Mouse (Mus musculus) gastrocnemius, postnatal 14 days (tissue): ENCODE data around the gene Sp140. TPM values are rescaled to one million over a fixed set of nuclear protein-coding genes. Genes with fewer than 3 reads are reported as not detected.
A peak's percentile ranks its signal among the peaks of the same experiment; 100 is the strongest.
"Not testable (repeated sequence)": the region's sequence is repeated elsewhere in the genome, so short reads cannot be mapped to it uniquely, and the experiment has no call there.

Source experiments
- DNase-seq: peaks from one replicate; pipeline ENCODE4 v3.0.0; 2021; ENCODE audit warnings: mixed read lengths
- intact Hi-C: fragments of 180-260 bp; cut with DNase I; formaldehyde crosslinking; loops from one replicate; pipeline ENCODE4 v1.15.1; 2025; ENCODE audit warnings: low total_unique reads
- long read RNA-seq, 2 experiments: library from polyadenylated mRNA; stranded (forward); transcript quantifications; one replicate each; pipeline ENCODE4 v2.0.0; 2021
- total RNA-seq, 2 experiments: library from RNA; stranded (reverse); gene quantifications; 2 replicates each; pipeline ENCODE4 v1.2.3; 2021

The Sp140 gene
- total RNA-seq, result 1 to 10 TPM in 1 of 2 experiments, under 1 TPM in 1; 0.58 to 1.2 TPM
- long read RNA-seq, experiment 1, partial matches to known transcripts, result 0 of 1 reads
- long read RNA-seq, experiment 1, other reads (novel, unspliced or antisense), result 1 of 1 reads
- long read RNA-seq, experiment 2, partial matches to known transcripts, result 0 of 1 reads
- long read RNA-seq, experiment 2, other reads (novel, unspliced or antisense), result 1 of 1 reads

DNA sequence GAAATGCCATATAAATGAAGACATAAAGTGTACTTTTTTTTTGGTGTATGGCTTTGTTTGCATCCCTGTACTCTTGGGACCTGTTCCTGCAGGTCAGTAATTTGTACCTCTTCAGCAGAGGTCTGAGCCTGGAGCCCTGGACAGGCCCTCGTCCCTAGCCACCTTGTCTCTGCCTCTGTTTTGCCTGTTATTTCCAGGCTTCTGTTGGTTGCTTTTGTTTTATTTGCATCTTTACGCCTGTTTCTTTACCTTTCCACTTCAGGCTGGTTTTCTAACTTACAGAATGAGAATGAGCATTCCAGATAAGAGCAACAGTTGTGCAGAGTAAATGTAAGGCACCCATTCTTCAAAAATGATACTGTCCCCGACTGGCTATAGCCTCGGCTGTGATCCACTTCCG lies at the start of gene Sp140:
Sp140 (plus strand) TSS at position 301 of the 400 bp plus-strand sequence.
- intact Hi-C loops, DNase-seq: not testable (repeated sequence)

DNA sequence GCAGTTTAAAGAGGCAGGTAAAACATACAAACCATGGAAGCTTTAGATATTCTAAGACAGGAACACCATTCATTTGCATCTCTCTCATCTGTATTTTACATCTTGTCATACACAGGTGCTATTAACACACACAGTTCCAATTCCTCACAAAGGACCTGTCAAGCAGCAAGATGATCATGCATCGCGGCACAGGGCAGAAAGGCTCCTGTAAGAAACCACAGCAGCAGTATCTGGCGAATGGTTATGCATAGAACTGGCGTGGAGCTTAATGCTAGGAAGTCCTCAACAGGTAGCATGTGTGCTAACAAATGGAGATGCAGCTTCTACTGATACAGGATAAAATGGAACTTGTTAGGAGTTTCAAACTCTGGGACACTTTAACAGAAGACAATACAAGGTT lies 44.9 kb upstream of the Sp140 start:
- peak; percentile 7 for DNase-seq
- intact Hi-C loops, result not testable (repeated sequence)

GRCm38 (mm10) chr1:85573554-85573953 lies 26.6 kb upstream of the Sp140 start:
- intact Hi-C loops, DNase-seq: not testable (repeated sequence)

DNA sequence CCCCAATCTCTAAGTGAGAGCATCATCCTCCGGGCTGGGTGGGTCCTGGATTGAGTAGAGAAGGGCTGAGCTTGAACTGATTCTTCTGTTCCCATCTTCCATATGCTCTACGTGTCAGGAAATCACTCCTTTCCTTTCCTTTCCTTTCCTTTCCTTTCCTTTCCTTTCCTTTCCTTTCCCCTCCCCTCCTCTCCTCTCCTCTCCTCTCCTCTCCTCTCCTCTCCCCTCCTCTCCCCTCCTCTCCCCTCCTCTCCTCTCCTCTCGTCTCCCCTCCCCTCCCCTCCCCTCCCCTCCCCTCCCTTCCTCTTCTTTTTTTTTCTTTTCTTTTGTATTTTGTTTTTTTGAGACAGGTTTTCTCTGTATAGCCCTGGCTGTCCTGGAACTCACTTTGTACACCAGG lies 24.8 kb upstream of the Sp140 start, which contains the start of gene G530012D18Rik:
G530012D18Rik (plus strand) TSS at position 301 of the 400 bp plus-strand sequence.
- DNase-seq, intact Hi-C loops: not testable (repeated sequence)

GRCm38 (mm10) chr1:85578372-85579010 lies 21.7 kb upstream of the Sp140 start:
- DNase-seq, intact Hi-C loops: not testable (repeated sequence)

DNA sequence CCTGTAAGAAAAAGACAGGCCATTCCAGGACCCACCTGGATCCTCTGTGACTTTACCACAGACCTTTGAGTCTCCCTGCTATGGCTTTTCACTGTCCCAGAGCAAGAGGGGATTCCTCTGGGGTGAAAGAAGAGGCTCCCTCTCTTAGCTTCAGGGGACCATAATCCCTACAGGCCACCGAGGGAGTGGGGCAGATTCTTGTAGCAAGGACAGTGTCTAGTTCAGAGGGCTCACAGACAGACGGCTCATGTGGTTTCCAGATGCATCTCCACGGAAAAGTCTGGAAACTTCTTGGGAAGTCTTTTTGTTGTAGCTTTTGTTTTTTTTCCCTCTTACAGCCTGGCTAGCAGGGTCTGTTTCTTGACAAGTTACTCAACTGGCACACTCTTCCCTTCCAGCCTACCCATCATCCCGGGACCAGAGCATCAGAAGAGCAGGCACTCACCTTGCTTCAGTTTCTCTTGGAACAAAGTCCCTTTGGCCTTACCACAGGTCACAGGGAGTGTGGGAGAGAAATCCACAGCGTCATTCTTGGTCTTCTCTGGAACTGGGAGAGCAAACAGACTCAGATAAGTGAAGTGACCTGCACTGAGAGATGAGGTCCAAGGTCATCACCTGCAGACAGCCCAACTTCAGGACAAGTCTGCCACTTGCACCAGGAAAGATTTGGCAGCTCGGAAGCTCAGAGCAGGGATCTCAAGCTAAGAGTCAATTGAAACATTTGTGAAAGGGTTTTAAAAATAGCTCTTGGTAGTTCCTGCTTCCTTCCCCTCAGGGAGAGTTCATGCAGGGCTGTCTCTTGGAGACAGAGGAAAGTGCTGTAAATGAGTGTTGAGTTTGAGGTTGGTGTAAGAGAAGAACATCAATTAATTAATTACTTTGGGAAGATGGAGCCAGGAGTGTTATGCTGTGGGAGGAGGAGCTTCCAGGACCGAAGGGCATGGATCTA lies 20.7 kb upstream of the Sp140 start:
- intact Hi-C loops, result not testable (repeated sequence)

DNA sequence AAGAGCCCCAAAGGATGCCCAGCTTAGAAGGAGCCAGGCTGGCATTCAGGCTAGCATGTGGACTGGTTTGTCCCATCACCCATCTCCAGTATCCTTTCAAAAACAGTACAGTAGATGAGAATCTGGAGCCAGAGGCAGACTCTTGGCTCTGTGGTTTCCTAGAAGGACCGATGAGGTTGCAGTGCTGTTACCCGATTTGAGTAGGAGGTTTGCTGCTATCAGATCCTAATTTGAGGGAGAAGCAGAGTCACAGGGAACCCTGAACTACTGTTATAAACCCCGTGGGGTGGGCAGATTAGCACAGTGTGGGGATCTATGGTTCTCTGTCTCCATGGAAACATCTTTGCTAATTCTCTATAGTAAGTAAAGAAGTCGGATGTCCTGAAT lies 20.0 kb upstream of the Sp140 start:
- DNase-seq, intact Hi-C loops: not testable (repeated sequence)

More for the DNA sequence above, 20.7 kb upstream of the Sp140 start:
- DNase-seq, result not testable (repeated sequence)

- DNase-seq, intact Hi-C loops: not testable (repeated sequence)
These were observed 19.6 kb upstream of the Sp140 start for GRCm38 (mm10) chr1:85580578-85580977.

DNA sequence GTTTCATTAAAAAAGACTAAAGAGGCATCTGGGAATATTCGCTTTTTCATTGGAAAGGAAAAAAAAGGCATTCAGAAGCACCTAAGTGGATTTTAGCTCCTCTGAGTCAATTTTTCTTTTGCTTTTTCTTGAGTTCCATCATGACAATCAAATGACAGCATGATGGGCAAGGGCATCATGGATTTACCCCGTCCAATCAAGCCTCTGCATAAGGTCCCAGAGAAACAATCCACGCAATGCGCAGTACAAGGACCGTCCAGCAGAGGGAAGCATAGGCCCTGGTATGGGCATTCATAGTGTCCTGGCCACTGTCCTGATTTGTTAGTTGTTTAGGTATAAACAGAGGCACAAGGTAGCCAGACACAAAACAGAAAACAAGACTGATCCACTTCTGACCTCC lies 18.7 kb upstream of the Sp140 start:
- intact Hi-C loops, DNase-seq: not testable (repeated sequence)

DNA sequence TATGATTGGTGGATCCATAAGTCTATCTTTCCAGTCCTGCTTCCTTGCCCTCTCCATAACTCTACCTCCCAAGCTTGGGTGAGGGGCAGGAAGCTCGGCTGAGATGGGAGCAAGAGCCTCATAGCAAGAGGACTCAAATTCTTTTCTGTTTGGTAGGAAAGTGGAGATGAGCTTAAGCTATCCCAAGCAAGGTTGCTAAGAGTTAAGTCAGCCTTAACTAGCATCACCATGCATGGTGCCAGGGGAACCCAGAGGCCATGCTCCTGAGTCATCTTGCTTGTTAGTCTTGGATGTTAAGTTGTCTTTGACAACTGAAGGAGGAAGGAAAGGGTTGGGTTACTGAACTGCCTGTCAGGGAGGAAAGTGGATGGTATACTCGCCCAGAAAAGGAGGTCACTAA lies 11.5 kb upstream of the Sp140 start:
- DNase-seq, intact Hi-C loops: not testable (repeated sequence)

GRCm38 (mm10) chr1:85592526-85592925 lies 7.7 kb upstream of the Sp140 start:
- DNase-seq, intact Hi-C loops: not testable (repeated sequence)

DNA sequence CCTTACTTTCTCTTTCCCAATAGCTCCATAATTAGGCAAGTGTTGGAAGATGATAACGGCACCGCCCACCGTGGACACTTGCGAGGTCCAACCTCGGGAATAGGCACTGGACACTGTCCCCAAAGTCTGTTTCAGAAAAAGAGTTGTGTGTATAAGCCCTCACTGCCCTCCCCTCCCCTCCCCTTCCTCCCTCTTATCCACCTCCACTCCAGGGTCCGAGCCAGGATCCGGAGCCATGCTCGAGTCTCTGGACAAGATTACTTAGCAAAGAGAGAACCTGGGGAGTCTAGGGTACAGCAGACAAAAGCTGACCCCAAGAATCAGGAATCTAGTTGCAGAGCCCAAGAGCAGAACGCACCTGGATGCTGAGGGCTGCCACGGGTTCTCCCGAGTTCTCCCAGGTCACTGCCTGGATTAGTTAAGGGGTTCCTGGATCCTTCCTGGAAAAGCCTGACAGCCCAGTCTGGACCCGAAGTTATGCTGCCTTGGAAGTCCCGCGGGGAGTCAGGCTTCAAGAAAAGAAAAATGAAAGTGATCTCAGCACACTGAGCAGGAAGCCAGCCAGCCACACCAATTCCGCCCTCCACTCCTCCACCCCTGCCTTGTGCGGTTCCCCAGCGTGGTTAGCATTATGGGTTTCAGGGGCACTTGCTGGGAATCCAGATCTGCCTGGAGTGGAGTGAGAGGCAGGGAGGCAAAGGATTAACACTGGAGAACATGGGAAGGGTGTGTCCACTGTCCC lies 1.7 kb upstream of the Sp140 start, which contains the start of gene Sp110:
Sp110 (minus strand) TSS at position 547 of the 742 bp plus-strand sequence.
- intact Hi-C loops, result not testable (repeated sequence)

DNA sequence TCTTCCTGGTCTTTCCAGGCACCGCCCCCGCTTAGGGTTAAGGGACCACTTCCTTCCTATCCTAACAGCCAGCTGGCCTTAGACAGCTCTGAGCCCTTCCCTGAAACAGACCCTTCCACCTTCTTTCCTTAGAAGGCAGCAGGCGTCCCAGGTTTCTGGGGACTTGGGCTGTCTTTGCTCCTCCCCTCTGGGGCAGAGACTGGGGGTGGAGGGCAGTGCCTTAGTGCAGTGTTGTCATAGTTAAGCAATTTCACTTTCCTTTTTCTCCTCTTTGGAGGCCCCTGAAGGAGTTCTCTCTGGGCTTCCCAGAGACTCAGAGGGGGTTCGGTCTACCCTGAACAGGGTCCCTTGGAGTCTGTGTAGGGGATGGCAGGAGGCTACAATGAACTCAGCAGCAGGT lies 616 bp downstream of the Sp140 start:
- DNase-seq, intact Hi-C loops: not testable (repeated sequence)

More for the DNA sequence above, 1.7 kb upstream of the Sp140 start, which contains the start of gene Sp110:
- peak; percentile 3 for DNase-seq

GRCm38 (mm10) chr1:85604341-85604740 lies 4.2 kb downstream of the Sp140 start:
- DNase-seq, intact Hi-C loops: not testable (repeated sequence)

- intact Hi-C loops, DNase-seq: not testable (repeated sequence)
These were observed 8.2 kb downstream of the Sp140 start for GRCm38 (mm10) chr1:85608361-85608760.

- intact Hi-C loops, DNase-seq: not testable (repeated sequence)
These were observed 10.4 kb downstream of the Sp140 start for GRCm38 (mm10) chr1:85610581-85610980.

DNA sequence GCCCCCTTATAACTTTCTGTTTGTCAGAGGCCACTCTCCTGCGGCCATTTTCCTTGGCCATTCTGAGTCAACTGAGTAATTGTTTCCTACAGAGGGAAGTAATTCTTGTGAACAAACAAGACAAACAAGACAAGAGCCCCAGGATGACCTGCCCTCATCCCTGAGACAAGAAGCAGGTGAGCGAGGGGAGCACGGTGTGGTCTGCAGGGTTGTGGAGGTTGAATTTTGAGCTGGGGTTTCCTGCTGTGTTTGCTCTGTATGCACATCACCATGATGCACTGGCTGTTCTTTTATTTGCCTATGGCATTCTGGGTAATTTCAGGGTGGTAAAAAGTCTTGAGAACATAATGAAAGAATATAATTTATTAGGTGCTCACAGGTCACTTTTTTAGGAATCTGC lies 14.9 kb downstream of the Sp140 start:
- DNase-seq, intact Hi-C loops: not testable (repeated sequence)

DNA sequence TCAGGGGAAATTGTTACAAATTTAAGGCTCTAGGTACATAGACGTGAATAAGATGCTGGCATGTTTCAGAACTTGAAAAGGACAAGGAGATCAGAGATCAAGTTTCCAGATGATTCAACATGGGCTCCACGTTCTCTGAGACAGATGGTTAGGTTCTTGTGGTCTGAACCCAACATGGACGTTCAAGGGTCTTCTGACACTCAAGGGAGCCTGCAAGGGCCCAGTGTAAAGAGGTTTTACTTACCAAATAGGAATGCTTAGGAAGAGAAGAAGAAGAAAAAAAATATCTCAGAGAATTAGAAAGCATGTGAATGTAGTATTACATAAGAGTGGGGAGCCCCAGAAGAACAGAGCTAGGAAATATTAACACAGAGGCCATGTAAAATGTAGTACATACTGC lies 15.6 kb downstream of the Sp140 start:
- DNase-seq, intact Hi-C loops: not testable (repeated sequence)

- DNase-seq, intact Hi-C loops: not testable (repeated sequence)
These were observed 17.0 kb downstream of the Sp140 start for GRCm38 (mm10) chr1:85617161-85617560.
